Mouse (Mus musculus): ENCODE measurements around the gene Psip1. TPM values are rescaled to one million over a fixed set of nuclear protein-coding genes. Genes with fewer than 3 reads are reported as not detected.
"Not testable (repeated sequence)": the region's sequence is repeated elsewhere in the genome, so short reads cannot be mapped to it uniquely, and the experiment has no call there.

Psip1 gene
- total RNA-seq (2022) = 10 to 100 TPM; 49.0 to 67.3 (median 52.6) TPM

GRCm38 (mm10) chr4:83486117-83486901 is at the start of gene Psip1:
Psip1 (minus strand) TSS chr4:83486459.
- DNase-seq = peak; percentile 70

- no peak for DNase-seq
Measured at GRCm38 (mm10) chr4:83534024-83534423, 47.8 kb upstream of the Psip1 start.

DNA sequence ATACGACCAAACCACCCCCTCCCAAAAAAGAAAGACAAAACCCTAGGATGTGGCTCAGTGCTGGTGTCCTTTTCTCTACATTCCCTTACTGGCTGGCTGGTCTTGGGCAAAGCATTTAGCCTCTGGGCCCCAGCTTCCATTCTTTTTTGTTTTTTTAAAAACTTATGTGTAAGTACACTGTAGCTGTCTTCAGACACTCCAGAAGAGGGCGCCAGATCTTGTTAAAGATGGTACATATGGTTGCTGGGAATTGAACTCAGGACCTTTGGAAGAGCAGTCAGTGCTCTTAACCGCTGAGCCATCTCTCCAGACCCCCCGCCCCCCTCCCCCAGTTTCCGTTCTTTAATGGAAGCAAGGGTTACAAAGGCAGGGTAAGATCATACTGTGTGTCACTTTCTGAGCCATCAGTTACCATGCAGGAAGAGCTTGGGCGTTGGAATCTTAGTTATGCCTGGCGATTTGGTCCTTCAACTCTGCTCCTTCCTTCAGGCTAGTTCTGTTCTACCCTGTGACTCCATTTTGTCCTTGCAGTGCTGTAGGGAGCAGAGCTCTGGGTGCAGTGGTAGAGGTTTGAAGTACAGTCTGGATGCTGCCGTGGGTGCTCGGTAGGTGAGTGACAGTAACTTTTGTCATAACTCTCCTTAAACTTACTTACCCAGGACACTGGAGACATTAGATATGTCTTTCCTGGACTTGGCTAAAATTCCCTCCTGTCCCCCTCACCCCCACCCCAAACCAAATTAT is 47.1 kb upstream of the Psip1 start:
- DNase-seq = no peak

DNA sequence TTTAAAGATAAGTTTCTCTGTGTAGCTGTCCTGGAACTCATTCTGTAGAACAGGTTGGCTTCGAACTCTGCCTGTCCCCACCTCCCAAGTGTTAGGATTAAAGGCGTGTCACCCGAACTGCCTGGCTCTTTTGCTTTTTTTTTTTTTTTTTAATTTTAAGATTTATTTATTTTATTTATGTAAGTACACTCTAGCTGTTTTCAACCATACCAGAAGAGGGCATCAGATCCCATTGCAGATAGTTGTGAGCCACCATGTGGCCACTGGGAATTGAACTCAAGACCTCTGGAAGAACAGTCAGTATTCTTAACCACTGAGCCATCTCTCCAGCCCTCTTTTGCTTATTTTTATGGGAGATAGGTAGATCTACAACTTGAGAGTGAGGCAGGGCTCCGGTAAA is 43.8 kb upstream of the Psip1 start:
- not testable (repeated sequence) for DNase-seq

DNA sequence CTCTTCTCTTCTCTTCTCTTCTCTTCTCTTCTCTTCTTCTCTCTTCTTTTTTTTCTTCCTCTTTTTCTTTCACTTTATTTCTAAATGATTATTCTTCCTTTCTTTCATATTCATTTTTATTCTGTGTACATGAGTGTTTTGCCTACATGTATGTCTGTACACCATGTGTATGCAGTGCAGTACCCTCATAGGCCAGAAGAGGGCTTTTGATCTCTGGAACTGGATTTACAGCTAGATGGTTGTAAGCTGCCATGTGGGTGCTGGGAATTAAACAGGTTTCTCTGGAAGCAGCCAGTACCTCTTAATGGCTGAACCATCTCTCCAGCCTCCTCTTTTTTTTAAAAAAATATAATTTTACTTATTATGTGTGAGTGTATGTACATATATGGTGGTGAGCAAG is 41.7 kb upstream of the Psip1 start:
- no peak for DNase-seq

DNA sequence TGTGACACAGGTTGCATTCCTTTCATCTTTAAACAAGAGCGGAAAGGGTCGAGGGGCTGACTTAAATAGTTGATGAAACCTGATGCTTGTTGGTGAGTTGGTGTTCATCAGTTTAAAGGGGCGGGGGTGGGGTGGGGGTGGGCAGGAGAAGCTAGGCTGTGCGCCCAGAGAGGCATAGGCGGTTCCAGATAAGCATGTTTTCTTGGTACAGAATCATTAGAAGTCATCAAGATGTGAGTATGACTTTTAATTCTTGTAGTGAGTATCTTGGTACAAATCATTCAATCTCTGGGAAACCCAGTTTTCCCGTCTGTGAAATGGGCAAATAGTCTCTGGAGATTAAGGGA is 40.7 kb upstream of the Psip1 start:
- DNase-seq = no peak

DNA sequence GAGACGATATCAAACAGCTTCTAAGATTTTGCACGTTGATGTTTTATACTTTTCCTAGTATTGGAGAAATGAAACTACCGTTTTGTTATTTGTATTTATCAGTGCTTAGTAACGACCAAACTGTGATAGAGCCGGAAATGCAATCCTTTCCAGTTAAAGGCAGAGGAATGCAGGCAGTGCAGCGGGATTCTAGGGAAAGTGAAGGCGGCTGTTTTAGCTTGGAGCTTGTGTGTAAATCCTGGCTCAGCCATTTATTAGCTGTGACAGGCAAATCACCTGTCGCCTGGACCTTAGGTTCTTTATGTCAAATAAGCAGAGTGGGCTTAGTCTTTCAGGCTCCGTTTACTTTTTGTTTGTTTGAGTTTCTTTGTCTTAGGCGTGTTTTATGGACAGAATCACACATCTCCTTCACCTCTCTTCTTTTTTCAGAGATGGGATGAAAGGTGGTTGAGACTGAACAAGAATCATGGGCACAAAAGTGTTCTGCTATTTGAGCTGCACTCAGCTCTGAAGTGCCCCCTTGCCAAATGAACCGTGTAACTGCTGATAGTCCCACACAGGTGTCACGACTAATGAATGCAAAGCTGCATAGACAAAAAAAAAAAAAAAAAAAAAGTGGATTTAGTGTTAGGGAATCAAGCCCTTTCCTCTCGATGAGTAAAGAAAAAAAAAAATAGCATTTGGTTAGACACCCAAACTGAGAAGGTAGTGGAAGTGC is 40.2 kb upstream of the Psip1 start:
- no peak for DNase-seq

GRCm38 (mm10) chr4:83525690-83526055 is 39.4 kb upstream of the Psip1 start:
- DNase-seq = no peak

- DNase-seq = peak; percentile 92
Measured at GRCm38 (mm10) chr4:83524843-83525689, 38.8 kb upstream of the Psip1 start, which contains the start of gene Ccdc171. Ccdc171 (plus strand) TSS chr4:83525545.

DNA sequence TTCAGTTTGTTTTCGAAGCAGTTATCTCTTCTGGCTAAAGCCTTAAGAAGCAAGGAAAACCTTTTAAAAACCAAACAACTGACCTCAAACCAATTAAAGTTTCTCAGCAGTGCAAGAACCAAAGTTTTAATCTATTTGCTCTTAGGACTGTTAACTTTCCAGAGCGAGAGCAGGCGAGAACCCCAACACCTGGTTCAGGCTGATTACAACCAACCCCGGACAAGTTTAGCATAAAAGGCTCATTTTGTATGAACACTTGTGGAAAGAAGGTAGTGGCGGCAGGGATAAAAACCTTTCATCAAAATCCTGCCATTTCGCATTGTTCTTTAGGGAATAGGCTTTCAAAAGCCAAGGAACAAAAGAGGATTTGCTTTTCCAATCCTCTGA is 38.2 kb upstream of the Psip1 start:
- no peak for DNase-seq

DNA sequence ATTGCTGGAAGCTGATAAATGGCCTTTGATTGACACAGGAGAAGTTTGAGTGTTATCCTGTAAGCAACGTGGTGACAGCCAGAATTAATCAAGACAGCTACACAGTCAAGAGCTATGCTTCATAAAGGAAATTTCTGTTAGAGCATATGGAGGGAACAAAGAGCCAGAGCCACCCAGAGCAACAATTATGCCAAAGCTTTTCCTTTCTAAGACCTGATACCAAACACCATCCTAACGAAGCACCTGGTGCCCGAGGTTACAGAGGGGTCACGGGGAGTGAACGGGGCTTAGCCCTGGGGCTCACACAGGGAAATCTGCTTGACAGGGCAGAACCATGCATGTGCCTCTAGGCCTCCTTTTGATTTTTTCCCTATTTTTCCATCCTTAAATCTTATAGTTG is 35.8 kb upstream of the Psip1 start:
- DNase-seq = no peak

DNA sequence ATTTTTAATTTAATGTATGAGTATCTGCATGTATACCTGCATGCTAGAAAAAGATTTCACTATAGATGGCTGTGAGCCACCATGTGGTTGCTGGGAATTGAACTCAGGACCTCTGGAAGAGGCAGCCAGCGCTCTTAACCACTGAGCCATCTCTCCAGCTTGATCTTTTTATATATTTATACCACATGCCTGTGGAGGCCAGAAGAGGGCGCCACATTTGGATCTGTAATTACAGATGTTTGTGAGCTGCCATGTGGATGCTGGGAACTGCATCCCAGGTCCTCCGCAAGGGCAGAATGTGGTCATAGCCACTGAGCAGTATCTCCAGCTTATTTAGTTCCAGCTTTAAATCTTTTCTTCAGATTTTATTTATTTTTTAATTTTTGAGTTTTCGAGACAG is 34.0 kb upstream of the Psip1 start:
- DNase-seq = no peak

GRCm38 (mm10) chr4:83519807-83520206 is 33.5 kb upstream of the Psip1 start:
- no peak for DNase-seq

DNA sequence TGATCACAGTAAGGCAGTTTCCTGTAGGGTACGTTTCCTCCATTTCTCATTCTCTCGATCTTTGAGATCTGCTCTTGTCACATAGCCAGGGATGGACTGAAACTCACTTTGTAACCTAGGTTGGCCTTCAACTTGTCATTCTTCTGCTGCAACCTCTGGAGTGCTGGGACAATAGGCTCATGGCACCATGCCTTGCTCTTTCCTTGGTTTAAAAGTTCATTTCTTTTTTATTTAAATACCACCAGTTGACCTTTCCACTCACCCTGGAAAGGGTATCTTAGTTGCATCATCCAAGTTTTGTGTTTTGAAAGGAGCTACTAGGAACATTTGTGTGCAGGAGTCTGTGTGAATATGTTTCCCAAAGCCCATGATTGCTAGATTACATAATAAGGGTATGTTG is 32.9 kb upstream of the Psip1 start:
- DNase-seq = no peak

GRCm38 (mm10) chr4:83516144-83516543 is 29.9 kb upstream of the Psip1 start:
- DNase-seq = not testable (repeated sequence)

GRCm38 (mm10) chr4:83514976-83515669 is 28.9 kb upstream of the Psip1 start:
- no peak for DNase-seq

DNA sequence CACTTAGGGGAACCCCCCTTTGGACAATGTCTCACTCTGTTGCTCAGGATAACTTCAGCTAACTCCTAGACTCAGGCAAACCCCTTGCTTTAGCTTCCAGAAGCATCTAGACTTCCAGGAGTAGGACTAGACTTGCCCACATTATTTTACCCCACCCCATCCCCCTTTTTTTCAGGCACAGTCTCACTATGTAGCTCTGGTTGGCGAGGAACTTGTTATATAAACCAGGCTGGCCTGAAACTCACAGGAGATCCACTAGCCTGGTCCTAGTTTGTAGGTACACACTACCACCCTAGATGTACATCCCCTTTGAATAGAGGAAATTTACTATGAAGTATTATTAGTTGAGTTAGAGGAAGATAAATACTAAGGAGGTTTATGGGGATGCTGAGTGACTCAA is 27.9 kb upstream of the Psip1 start:
- DNase-seq = no peak

DNA sequence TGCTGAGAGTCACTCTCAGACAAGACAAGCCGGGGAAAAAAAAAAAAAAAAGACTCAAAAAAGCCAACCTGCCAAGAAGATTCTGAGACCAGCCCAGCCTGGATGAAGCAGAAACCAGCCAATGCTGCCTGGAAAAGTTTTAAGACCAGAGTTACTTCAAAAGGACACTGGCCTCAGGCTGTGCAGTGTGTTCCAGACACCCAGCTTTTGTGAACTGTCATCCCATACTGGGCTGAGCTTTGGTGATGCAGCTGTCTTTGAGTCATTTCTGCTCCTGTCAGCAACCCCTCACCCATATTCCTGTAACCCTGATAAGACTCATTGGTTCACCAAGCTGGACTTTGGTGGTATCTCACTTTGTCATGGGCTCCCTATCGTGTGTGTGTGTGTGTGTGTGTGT is 26.4 kb upstream of the Psip1 start:
- DNase-seq = no peak

GRCm38 (mm10) chr4:83512217-83512616 is 26.0 kb upstream of the Psip1 start:
- no peak for DNase-seq

DNA sequence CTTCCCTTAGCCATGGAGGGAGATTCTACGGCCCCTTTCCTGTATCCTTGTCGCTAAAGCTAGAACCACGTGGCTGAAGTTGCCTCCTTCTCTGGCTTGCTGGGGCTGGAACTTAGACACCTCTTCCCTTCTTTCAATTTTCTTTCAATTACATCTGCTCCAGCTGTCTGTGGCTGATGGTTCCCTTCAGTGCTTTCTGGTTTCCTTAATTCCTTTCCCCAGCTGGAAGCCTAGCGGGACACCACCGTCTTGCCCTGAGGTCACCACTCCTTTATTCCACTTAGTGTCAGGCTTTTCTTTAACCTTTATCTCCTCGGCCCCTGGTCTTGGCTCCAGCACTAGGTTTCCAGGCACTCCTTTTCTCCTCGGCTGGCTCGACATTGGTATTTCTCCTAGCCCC is 24.8 kb upstream of the Psip1 start:
- DNase-seq = no peak

DNA sequence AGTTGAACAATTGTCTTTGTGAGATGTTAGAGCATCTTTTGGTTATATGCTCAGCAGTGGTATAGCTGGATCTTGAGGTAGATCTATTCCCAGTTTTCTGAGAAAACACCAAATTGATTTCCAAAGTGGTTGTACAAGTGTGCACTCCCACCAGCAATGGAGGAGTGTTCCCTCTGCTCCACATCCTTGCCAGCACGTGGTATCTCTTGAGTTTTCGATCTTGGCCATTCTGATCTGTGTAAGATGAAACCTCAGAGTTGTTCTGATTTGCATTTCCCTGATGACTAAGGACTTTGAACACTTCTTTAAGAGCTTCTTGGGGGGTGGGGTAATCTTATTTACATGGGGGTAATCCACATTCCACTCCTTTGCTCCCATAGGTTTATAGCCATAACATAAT is 23.3 kb upstream of the Psip1 start:
- DNase-seq = no peak

DNA sequence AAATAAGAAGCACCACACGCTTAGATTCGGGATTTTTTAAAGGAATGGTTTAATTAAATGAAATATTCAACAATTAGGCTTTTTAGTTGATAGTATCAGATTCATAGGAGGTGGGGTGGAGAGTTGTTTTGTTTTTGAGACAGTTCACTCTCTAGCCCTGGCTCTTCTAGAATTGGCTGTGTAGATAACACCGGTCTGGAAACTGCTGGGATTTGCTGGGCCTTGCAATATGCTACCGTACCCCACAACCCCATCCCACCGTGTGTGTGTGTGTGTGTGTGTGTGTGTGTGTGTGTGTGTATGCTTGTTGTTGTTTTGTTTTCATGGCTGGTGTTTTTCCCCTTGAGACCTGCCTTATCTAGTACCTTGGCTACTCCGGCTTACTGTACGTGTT is 14.8 kb upstream of the Psip1 start:
- DNase-seq = no peak
